Mouse (Mus musculus) MEL (cell line): Measurements from ENCODE around the gene Cntn4. TPM values are rescaled to one million over a fixed set of nuclear protein-coding genes. Genes with fewer than 3 reads are reported as not detected.

ENCODE experiments used
- DNase-seq: peaks from one replicate; pipeline ENCODE4 v3.0.0; 2011; ENCODE audit warnings: low read depth, low spot score
- H3K27ac ChIP-seq: 2 replicates; pipeline ENCODE4 v1.5.1; 2012; ENCODE audit warnings: low read depth, mild to moderate bottlenecking, control low read depth, low read length, moderate library complexity; ENCODE audit not compliant: control insufficient read depth
- H3K27me3 ChIP-seq, 2 experiments: fragments of 150-350 bp in 1 of 2; sonication (generic) in 1 of 2; 2 replicates each; pipeline ENCODE4 v1.6.1; 2012; ENCODE audit warnings: low read length in 2 of 2, mild to moderate bottlenecking in 2 of 2, improper control_type of control experiment in 1 of 2, moderate library complexity in 1 of 2; ENCODE audit not compliant: insufficient read depth in 2 of 2, control insufficient read depth in 1 of 2
- H3K36me3 ChIP-seq, 2 experiments: 2 replicates each; pipeline ENCODE4 v1.6.1; 2012 to 2014; ENCODE audit warnings: low read length in 2 of 2, improper control_type of control experiment in 1 of 2, inconsistent platforms in 1 of 2, mild to moderate bottlenecking in 1 of 2; ENCODE audit not compliant: insufficient read depth in 2 of 2, control insufficient read depth in 1 of 2
- H3K4me1 ChIP-seq, 2 experiments: fragments of 150-350 bp in 1 of 2; sonication (generic) in 1 of 2; 2 replicates each; pipeline ENCODE4 v1.6.1; 2012; ENCODE audit warnings: low read length in 2 of 2, improper control_type of control experiment in 1 of 2, mild to moderate bottlenecking in 1 of 2; ENCODE audit not compliant: insufficient read depth in 2 of 2, control insufficient read depth in 1 of 2
- H3K4me3 ChIP-seq, 2 experiments: fragments of 150-350 bp in 1 of 2; sonication (generic) in 1 of 2; 2 replicates each; pipeline ENCODE4 v1.5.1; 2012; ENCODE audit warnings: low read depth in 2 of 2, low read length in 2 of 2, mild to moderate bottlenecking in 2 of 2, moderate library complexity in 2 of 2, control low read depth in 1 of 2, improper control_type of control experiment in 1 of 2; ENCODE audit not compliant: control insufficient read depth in 1 of 2, insufficient read depth in 1 of 2
- H3K79me2 ChIP-seq: 2 replicates; pipeline ENCODE4 v1.6.1; 2012; ENCODE audit warnings: mild to moderate bottlenecking, low read length, moderate library complexity; ENCODE audit not compliant: control insufficient read depth, poor library complexity, insufficient read depth
- H3K9ac ChIP-seq: 2 replicates; pipeline ENCODE4 v1.6.1; 2012; ENCODE audit warnings: low read depth, mild to moderate bottlenecking, control low read depth, low read length, moderate library complexity; ENCODE audit not compliant: control insufficient read depth, poor library complexity, severe bottlenecking
- H3K9me3 ChIP-seq: fragments of 150-350 bp; sonication (generic); replicated peaks from 2 replicates; pipeline ENCODE4 v1.6.1; 2012; ENCODE audit warnings: mild to moderate bottlenecking, low read length, improper control_type of control experiment, moderate library complexity; ENCODE audit not compliant: insufficient read depth
- BHLHE40 ChIP-seq: IDR thresholded peaks from 2 replicates; pipeline ENCODE4 v1.6.1; 2012; ENCODE audit warnings: low read depth, mild to moderate bottlenecking, inconsistent platforms, low read length, improper control_type of control experiment, borderline replicate concordance
- CHD1 ChIP-seq: IDR thresholded peaks from 2 replicates; pipeline ENCODE4 v1.6.1; 2012; ENCODE audit warnings: low read depth, mild to moderate bottlenecking, inconsistent platforms, low read length, improper control_type of control experiment
- CHD2 ChIP-seq: IDR thresholded peaks from 2 replicates; pipeline ENCODE4 v1.6.1; 2011; ENCODE audit warnings: low read length, improper control_type of control experiment
- E2F4 ChIP-seq: IDR thresholded peaks from 2 replicates; pipeline ENCODE4 v1.6.1; 2011; ENCODE audit warnings: low read depth, low read length, improper control_type of control experiment, borderline replicate concordance
- GABPA ChIP-seq: IDR thresholded peaks from 2 replicates; pipeline ENCODE4 v1.6.1; 2012; ENCODE audit warnings: low read depth, mild to moderate bottlenecking, inconsistent platforms, low read length, improper control_type of control experiment, moderate library complexity
- JUND ChIP-seq: IDR thresholded peaks from 2 replicates; pipeline ENCODE4 v1.6.1; 2011; ENCODE audit warnings: low read depth, mild to moderate bottlenecking, improper control_type of control experiment, low read length
- KAT2A ChIP-seq: conservative IDR thresholded peaks from 2 replicates; pipeline ENCODE4 v1.6.1; 2012; ENCODE audit warnings: low read depth, low read length, improper control_type of control experiment, inconsistent platforms
- MAFK ChIP-seq: IDR thresholded peaks from 2 replicates; pipeline ENCODE4 v1.6.1; 2011; ENCODE audit warnings: low read depth, mild to moderate bottlenecking, low read length, improper control_type of control experiment, borderline replicate concordance
- MAX ChIP-seq: IDR thresholded peaks from 2 replicates; pipeline ENCODE4 v1.6.1; 2011; ENCODE audit warnings: low read length, improper control_type of control experiment
- MEF2A ChIP-seq: IDR thresholded peaks from 2 replicates; pipeline ENCODE4 v1.6.1; 2014; ENCODE audit warnings: low read depth, mild to moderate bottlenecking, inconsistent platforms, low read length, improper control_type of control experiment; ENCODE audit not compliant: poor library complexity, insufficient replicate concordance, severe bottlenecking; ENCODE audit errors: extremely low read depth
- MYB ChIP-seq: IDR thresholded peaks from 2 replicates; pipeline ENCODE4 v1.6.1; 2011; ENCODE audit warnings: mild to moderate bottlenecking, low read depth, low read length, improper control_type of control experiment
- NRF1 ChIP-seq: IDR thresholded peaks from 2 replicates; pipeline ENCODE4 v1.6.1; 2014; ENCODE audit warnings: low read depth, mild to moderate bottlenecking, inconsistent platforms, low read length, improper control_type of control experiment, moderate library complexity; ENCODE audit not compliant: poor library complexity, insufficient read depth, severe bottlenecking
- RAD21 ChIP-seq: IDR thresholded peaks from 2 replicates; pipeline ENCODE4 v1.6.1; 2011; ENCODE audit warnings: mild to moderate bottlenecking, low read depth, low read length, improper control_type of control experiment
- SMC3 ChIP-seq: IDR thresholded peaks from 2 replicates; pipeline ENCODE4 v1.6.1; 2011; ENCODE audit warnings: low read depth, low read length, improper control_type of control experiment
- TAL1 ChIP-seq: IDR thresholded peaks from 2 replicates; pipeline ENCODE4 v1.6.1; 2012; ENCODE audit warnings: mild to moderate bottlenecking, inconsistent platforms, low read length, moderate library complexity, mixed read lengths
- UBTF ChIP-seq: IDR thresholded peaks from 2 replicates; pipeline ENCODE4 v1.6.1; 2012; ENCODE audit warnings: low read depth, mild to moderate bottlenecking, inconsistent platforms, low read length, improper control_type of control experiment, moderate library complexity, borderline replicate concordance; ENCODE audit not compliant: insufficient read depth
- USF1 ChIP-seq: IDR thresholded peaks from 2 replicates; pipeline ENCODE4 v1.6.1; 2014; ENCODE audit warnings: low read depth, mild to moderate bottlenecking, inconsistent platforms, low read length, improper control_type of control experiment, moderate library complexity
- USF2 ChIP-seq, 2 experiments: IDR thresholded peaks; 2 replicates each; pipeline ENCODE4 v1.6.1; 2011 to 2012; ENCODE audit warnings: improper control_type of control experiment in 2 of 2, low read length in 2 of 2, borderline replicate concordance in 1 of 2, inconsistent platforms in 1 of 2, low read depth in 1 of 2, mild to moderate bottlenecking in 1 of 2; ENCODE audit not compliant: insufficient read depth in 1 of 2
- ZMIZ1 ChIP-seq: IDR thresholded peaks from 2 replicates; pipeline ENCODE4 v1.6.1; 2012; ENCODE audit warnings: low read depth, mild to moderate bottlenecking, inconsistent platforms, low read length, improper control_type of control experiment, moderate library complexity
- ZNF384 ChIP-seq: IDR thresholded peaks from 2 replicates; pipeline ENCODE4 v1.6.1; 2012; ENCODE audit warnings: low read depth, mild to moderate bottlenecking, inconsistent platforms, low read length, improper control_type of control experiment
- polyA plus RNA-seq, 2 experiments: library from polyadenylated mRNA; stranded (reverse) in 1 of 2; unstranded in 1 of 2; fragments of >175 nt in 1 of 2; fragments of >200 nt in 1 of 2; gene quantifications; 2 replicates each; pipeline versions ENCODE4 v1.2.1 to v1.2.4; 2012; ENCODE audit warnings: low replicate concordance in 2 of 2, low read depth in 1 of 2; ENCODE audit not compliant: insufficient read length in 2 of 2, insufficient read depth in 1 of 2, missing spikeins in 1 of 2
- total RNA-seq: library from RNA; depleted of rRNA; stranded (reverse); fragments of 300-350 nt; gene quantifications from 2 replicates; pipeline ENCODE4 v1.2.3, GENCODE M21; 2012

Gene Cntn4
- total and polyA plus RNA-seq, 3 experiments, result not detected

DNA sequence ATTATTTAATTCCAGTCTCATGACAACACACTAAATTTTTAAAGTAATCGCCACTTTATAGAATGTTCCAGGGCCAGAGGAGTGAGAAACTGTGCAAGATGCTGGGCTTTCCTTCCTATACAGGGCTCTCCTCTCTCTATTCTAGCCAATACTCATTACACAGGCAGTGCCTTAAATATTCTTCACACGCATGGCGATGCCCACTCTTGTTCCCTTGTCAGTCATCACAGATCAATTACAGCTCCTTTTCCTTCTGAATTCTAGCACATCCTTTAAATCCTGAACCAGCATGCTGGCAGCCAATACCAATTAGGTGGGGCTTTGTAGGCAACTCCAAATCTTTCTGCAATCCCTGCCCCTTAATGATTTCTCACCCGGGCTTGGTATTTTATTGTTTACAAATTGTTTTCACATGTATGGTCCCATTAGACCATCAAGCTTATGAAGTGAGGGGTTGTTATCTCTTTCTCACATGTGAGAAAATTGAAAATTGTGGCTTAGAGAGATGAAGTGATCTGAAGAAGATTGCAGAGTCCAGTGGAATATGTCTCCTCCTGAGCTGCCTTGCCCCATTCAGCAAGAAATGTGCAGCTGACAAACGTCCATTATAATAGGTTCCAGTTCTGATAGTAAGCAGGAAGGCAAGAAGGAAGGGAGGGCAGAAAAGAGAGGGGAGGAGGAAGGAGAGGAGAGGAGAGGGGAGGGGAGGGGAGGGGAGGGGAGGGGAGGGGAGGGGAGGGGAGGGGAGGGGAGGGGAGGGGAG lies 789.0 kb downstream of the Cntn4 start:
- TF ChIP-seq SMC3 (no peak), E2F4 (no peak), USF1 (no peak), GABPA (no peak), ZMIZ1 (no peak), ZNF384 (no peak), CHD1 (no peak), MAFK (no peak), JUND (no peak), USF2 (IDR thresholded peaks at IDR 0.05; ENCODE audit: borderline replicate concordance in 1 of 2, insufficient read depth in 1 of 2, low read depth in 1 of 2, low read length in 2 of 2) (no peak), MEF2A (no peak), BHLHE40 (no peak), MYB (no peak), MAX (no peak), KAT2A (no peak), CHD2 (no peak), NRF1 (no peak), TAL1 (no peak), RAD21 (no peak), UBTF (no peak)
- TF ChIP-seq, all 39 proteins: peak for 0
- Histone ChIP-seq H3K27me3 (no peaks in the 10 kb centered on the region; a peak in 1 of 4 replicates), H3K4me3 (no peak overlapping the region), H3K79me2 (no peaks in the 10 kb centered on the region), H3K4me1 (no peaks in the 10 kb centered on the region), H3K9ac (no peak overlapping the region), H3K36me3 (no peaks in the 10 kb centered on the region), H3K9me3 (no peaks in the 10 kb centered on the region), H3K27ac (no peak overlapping the region)
- DNase-seq, result no peak
